Mouse (Mus musculus) lung, postnatal 10 days (tissue): ENCODE measurements around the gene Zfp526.

Experiments
- DNase-seq: peaks from one replicate; pipeline ENCODE4 v3.0.0; 2021

The Zfp526 gene

DNA sequence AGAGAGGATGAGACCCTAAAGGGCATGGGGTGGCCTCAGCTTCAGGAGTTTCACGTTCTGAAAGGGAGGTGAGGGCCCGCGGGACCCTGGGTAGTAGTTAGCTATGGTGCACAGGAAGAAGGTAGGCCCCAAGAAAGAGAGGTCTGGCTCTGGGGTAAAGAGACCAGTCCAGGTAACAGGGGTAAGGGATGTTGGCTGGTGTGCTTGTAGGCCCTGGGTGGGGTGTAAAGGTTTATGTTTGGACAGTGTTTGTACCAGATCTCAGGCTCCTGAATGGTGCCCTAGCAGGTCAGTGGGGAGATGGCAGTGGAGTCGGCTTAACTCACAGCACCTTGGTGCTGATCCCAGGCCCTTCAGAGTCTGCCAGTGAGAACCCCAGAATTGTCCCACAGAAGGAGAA, 47.8 kb downstream of the Zfp526 start:
- DNase-seq: peak; percentile 8

DNA sequence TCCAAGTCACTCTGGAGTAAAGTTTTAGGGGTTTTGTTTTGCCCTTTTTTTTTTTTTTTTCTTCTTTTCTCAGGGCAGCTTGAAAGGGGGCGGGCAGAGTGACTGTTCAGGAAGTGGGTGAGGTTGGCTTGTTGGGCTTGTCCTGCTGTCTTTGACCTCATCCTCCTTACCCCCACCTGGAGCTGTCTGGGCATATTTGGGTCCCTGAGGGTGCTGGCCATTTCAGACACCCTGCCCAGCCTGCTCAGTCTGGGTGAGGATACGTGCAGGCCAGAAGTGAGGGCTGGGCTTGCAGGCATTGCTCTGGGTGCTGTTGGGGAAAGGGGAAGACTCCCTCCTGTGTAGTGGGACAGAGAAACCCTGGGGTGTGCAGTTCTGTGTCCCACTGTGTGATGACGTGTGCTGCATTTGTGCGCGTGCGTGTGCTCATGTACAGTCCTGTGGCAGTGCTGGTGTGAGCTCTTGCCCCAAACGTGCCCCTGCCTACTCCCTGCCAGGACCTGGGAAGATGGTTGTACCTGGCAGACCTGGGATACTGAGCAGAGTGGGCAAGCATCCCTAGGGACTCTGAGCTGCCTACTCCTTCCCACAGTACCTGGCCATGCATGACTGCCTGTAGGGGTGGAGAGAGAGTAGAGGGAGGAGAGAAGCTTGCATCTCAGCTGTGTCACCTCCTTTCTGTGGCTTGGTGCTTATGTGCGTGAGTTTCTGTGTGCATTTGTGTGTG, 48.5 kb downstream of the Zfp526 start:
- peak; percentile 22 for DNase-seq

DNA sequence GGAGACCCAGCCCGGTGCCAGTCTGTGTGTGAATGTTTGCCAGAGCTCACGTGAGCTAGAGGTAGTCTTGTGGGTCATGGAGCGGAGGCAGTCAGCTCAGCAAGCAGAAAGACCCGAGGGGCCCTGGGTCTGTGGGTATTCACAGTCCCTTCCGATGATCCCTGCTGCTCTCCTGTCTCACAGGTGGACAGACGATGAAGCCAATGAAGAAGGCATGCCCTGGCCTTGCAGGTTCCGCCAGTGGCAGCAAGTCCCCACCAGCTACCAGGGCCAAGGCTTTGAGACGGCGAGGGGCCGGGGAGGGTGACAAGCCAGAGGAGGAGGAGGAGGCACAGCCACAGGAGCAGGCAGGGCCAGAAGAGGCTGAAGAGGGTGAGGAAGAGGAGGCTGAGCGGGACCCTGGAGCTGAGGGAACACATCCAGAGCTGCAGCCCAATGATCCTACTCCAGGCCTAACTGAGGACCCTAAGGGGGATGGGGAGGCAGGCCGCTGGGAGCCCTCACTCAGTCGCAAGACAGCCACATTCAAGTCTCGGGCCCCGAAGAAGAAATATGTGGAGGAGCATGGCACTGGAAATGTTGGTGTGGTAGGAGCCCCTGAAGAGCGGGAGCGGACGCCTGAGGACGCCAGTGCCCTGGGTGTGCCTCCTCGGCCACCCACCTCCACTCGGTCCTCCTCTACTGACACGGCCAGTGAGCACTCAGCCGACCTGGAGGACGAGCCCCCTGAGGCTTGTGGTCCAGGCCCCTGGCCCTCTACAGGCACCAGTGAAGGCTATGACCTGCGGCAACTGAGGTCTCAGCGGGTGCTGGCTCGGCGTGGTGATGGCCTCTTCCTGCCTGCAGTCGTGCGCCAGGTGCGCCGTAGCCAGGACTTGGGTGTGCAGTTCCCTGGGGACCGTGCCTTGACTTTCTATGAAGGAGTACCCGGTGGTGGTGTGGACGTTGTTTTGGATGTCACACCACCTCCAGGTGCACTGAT, 49.7 kb downstream of the Zfp526 start:
- DNase-seq: no peak

DNA sequence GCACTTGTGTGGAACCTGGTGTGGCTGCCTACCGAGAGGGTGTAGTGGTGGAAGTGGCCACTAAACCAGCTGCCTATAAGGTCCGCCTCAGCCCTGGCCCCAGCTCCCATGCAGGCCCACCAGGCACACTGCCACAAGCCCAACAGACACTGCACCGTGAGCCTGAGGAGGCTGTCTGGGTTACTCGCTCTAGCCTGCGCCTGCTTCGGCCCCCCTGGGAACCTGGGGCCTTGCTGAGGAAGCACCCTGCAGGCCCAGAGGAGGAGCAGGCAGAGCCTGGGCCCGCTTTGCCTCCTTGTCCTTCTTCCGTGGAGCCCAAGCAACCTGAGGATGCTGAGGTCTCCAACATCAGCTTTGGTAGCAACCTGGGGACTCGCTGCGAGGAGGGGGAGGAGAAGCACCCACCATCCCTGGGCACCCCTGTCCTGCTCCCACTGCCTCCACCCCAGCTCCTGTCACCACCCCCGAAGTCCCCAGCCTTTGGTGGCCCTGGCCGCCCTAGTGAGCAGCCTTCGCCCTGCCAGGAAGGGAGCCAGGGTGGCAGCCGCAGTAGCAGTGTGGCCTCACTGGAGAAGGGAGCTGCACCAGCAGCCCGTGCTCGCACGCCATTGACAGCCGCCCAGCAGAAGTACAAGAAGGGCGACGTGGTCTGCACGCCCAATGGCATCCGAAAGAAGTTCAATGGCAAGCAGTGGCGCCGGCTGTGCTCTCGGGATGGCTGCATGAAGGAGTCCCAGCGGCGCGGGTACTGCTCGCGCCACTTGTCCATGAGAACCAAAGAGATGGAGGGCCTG, 50.6 kb downstream of the Zfp526 start:
- no peak for DNase-seq

- DNase-seq: peak; percentile 8
Observed at GRCm38 (mm10) chr7:25272445-25273258, 51.4 kb downstream of the Zfp526 start.

- peak; percentile 4 for DNase-seq
Observed at GRCm38 (mm10) chr7:25273259-25274241, 52.3 kb downstream of the Zfp526 start.

GRCm38 (mm10) chr7:25274571-25274970, 53.3 kb downstream of the Zfp526 start:
- DNase-seq: peak; percentile 4

DNA sequence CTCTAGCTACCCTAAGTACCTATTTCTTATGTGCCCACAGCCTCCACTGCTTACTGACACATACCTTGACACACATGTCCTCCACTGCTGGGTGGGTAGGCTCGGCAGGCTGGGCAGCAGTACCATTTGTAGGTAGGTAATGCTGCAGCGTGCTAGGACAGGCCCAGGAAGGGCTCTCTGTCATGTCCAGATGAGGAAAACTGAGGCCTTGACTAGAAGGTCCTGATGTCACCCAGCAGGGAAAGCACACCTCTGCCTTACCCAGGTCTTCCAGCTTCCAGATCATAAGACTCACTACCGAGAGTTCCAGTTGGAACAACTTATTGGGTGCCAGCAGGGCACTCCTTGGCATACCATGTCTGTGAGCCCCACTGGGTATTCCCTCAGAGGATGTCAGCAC, 53.8 kb downstream of the Zfp526 start:
- no peak for DNase-seq

DNA sequence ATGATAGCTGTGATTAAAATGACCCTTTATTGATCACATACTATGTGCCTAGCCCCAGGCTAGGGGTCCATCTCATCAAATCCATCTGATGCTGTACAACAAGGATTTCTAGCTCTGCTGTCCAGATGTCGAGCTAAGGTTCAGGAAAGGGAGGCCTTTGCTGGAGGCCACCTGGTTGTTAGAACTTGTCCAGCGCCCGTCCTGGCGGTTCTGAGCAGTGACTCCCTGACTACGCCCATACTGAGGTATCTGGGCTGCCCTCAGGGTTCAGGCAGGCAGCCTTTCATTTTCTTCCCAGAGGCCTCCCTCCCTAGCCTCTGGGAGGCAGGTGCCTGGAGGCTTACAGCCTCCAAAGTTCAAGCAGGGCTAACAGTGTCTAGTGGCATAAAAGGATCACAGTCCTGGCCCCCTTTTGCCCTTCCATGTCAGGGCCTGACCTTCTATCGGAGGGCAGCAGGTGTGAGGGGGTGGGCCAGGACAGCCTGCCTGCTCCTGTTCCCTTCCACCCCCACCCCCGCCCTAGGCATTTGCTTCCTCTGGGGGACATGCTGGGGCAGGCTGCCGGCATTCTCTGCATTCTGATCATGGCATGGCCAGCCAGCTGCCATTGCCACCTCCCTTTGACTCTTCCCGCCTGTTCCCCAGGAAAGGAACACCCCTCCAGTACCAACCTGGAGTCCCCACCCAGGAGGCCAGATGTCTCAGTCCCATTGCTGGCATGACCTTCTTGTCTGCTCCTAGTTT, 54.5 kb downstream of the Zfp526 start:
- no peak for DNase-seq
